Mouse (Mus musculus) C2C12 (cell line): ENCODE measurements at regions not wholly inside any gene's neighbourhood (a gene's known extent, or its start where the extent isn't known, plus 50 kb on each side); places are given as distances from the start of the nearest gene placed in this dataset.

ENCODE experiments used
- CEBPB ChIP-seq: IDR thresholded peaks from one replicate; pipeline ENCODE4 v1.6.1; 2011; ENCODE audit warnings: low read depth, mild to moderate bottlenecking, control low read depth, moderate library complexity
- CTCF ChIP-seq: IDR thresholded peaks from one replicate; pipeline ENCODE4 v1.5.1; 2011; ENCODE audit not compliant: control insufficient read depth, insufficient read depth, insufficient read length
- MAX ChIP-seq: IDR thresholded peaks from one replicate; pipeline ENCODE4 v1.6.1; 2011; ENCODE audit warnings: mild to moderate bottlenecking, control low read depth

DNA sequence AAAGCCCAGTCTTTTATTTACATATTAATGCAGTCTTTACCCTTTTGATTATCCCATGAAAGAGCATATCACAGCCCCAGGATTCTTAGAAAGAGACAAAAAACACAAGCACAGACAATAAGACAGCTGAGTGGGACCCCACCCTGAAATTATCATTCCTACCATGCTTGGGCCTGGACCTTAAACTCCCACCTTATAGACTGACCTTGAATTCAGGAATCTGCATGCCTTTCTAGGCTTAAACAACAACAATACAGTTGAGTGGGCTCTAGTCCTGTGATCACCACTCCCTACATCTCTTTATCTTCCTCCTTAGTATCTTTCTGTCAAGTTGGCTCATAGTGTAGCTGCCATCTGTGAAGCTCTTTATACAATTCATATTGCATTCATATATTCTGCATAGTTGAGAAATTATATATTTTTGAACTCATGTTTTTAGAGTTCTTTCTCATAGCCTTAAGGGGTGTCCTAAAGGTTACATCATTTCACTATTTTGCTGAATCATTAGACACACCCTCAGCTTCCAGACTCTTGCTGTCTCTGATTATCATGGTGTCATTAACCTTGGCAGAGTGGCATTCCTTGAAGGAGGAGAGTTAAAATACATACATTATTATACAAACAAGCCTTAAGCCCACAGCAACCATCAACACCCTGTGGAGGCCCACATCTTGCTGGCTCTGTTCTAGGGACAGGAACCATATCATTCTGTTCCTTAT lies 361.7 kb upstream of the Negr1 start:
- TF ChIP-seq CTCF (no peak), CEBPB (no peak), MAX (no peak)
